Mouse (Mus musculus) thymus, adult 2 months (tissue): ENCODE measurements at regions not wholly inside any gene's neighbourhood (a gene's known extent, or its start where the extent isn't known, plus 50 kb on each side); places are given as distances from the start of the nearest gene placed in this dataset.

Experiments used
- CTCF ChIP-seq: fragments of 200-500 bp; IDR thresholded peaks from 2 replicates; pipeline ENCODE4 v1.5.1; 2012; ENCODE audit warnings: mild to moderate bottlenecking, control low read depth, low read length, moderate library complexity, borderline replicate concordance; ENCODE audit not compliant: control insufficient read depth, poor library complexity, insufficient read depth; ENCODE audit errors: extremely low read depth
- POLR2A ChIP-seq: fragments of 200-500 bp; IDR thresholded peaks from 2 replicates; pipeline ENCODE4 v1.6.1; 2012; ENCODE audit warnings: mild to moderate bottlenecking, low read length, control low read depth, moderate library complexity; ENCODE audit not compliant: control insufficient read depth, poor library complexity, insufficient read depth; ENCODE audit errors: extremely low read depth

GRCm38 (mm10) chr3:37952891-37953290 is 228.6 kb upstream of the Gm5148 start:
- no peak for TF ChIP-seq POLR2A
- no peak for TF ChIP-seq CTCF
